Mouse (Mus musculus): ENCODE results near the gene Col1a1. TPM values are rescaled to one million over a fixed set of nuclear protein-coding genes. Genes with fewer than 3 reads are reported as not detected.

The Col1a1 gene
- polyA plus RNA-seq, 1 experiment from 2014 or later = 111 TPM

GRCm38 (mm10) chr11:94915675-94916403, 20.2 kb upstream of the Col1a1 start:
- H3K27ac ChIP-seq (ENCODE audit: low read depth, low read length) = no peak overlapping the region
- no peak for ATAC-seq (ENCODE audit: insufficient read depth, low FRiP score, low TSS enrichment)
- 29% methylated on average over 13 of the region's 16 CpGs for WGBS

GRCm38 (mm10) chr11:94916477-94916876, 19.5 kb upstream of the Col1a1 start:
- no peaks in the 10 kb centered on the region for H3K27me3 ChIP-seq (ENCODE audit: control insufficient read depth, insufficient read depth, low read length)
- H3K4me3 ChIP-seq (ENCODE audit: low read depth, low read length) = no peak overlapping the region
- 37% methylated on average over 4 of the region's 4 CpGs for WGBS
- no peaks in the 10 kb centered on the region for H3K9me3 ChIP-seq (ENCODE audit: control insufficient read depth, low read length)
- H3K4me1 ChIP-seq (ENCODE audit: control insufficient read depth, insufficient read depth, low read length) = no peaks in the 10 kb centered on the region
- H3K27ac ChIP-seq (ENCODE audit: low read depth, low read length) = no peak overlapping the region
- DNase-seq (ENCODE audit: low spot score) (no peak), ATAC-seq (ENCODE audit: insufficient read depth, low FRiP score, low TSS enrichment) (no peak)
- H3K4me2 ChIP-seq (ENCODE audit: low read depth) = no peak overlapping the region
- H3K9ac ChIP-seq (ENCODE audit: low read length) = no peak overlapping the region
- H3K36me3 ChIP-seq (ENCODE audit: control insufficient read depth, insufficient read depth, low read length) = no peaks in the 10 kb centered on the region

More at GRCm38 (mm10) chr11:94915675-94916403, 20.2 kb upstream of the Col1a1 start:
- no peaks in the 10 kb centered on the region for H3K36me3 ChIP-seq (ENCODE audit: control insufficient read depth, insufficient read depth, low read length)
- no peak for DNase-seq (ENCODE audit: low spot score)
- H3K4me1 ChIP-seq (ENCODE audit: control insufficient read depth, insufficient read depth, low read length) = no peaks in the 10 kb centered on the region
- no peaks in the 10 kb centered on the region for H3K27me3 ChIP-seq (ENCODE audit: control insufficient read depth, insufficient read depth, low read length)
- no peak overlapping the region for H3K4me2 ChIP-seq (ENCODE audit: low read depth)
- no peak overlapping the region for H3K4me3 ChIP-seq (ENCODE audit: low read depth, low read length)
- H3K9me3 ChIP-seq (ENCODE audit: control insufficient read depth, low read length) = no peaks in the 10 kb centered on the region
- H3K9ac ChIP-seq (ENCODE audit: low read length) = no peak overlapping the region

GRCm38 (mm10) chr11:94917717-94918116, 18.3 kb upstream of the Col1a1 start:
- 81% methylated on average over 6 of the region's 6 CpGs for WGBS
- no peaks in the 10 kb centered on the region for H3K9me3 ChIP-seq (ENCODE audit: control insufficient read depth, low read length)
- H3K4me2 ChIP-seq (ENCODE audit: low read depth) = no peak overlapping the region
- no peak for DNase-seq (ENCODE audit: low spot score)
- H3K9ac ChIP-seq (ENCODE audit: low read length) = no peak overlapping the region
- H3K4me3 ChIP-seq (ENCODE audit: low read depth, low read length) = no peak overlapping the region
- ATAC-seq (ENCODE audit: insufficient read depth, low FRiP score, low TSS enrichment) = no peak
- H3K27ac ChIP-seq (ENCODE audit: low read depth, low read length) = no peak overlapping the region
- H3K27me3 ChIP-seq (ENCODE audit: control insufficient read depth, insufficient read depth, low read length) = no peaks in the 10 kb centered on the region
- no peaks in the 10 kb centered on the region for H3K4me1 ChIP-seq (ENCODE audit: control insufficient read depth, insufficient read depth, low read length)
- H3K36me3 ChIP-seq (ENCODE audit: control insufficient read depth, insufficient read depth, low read length) = no peaks in the 10 kb centered on the region

GRCm38 (mm10) chr11:94920996-94921401, 15.0 kb upstream of the Col1a1 start:
- no peaks in the 10 kb centered on the region for H3K4me1 ChIP-seq (ENCODE audit: control insufficient read depth, insufficient read depth, low read length)
- H3K36me3 ChIP-seq (ENCODE audit: control insufficient read depth, insufficient read depth, low read length) = no peaks in the 10 kb centered on the region
- H3K27me3 ChIP-seq (ENCODE audit: control insufficient read depth, insufficient read depth, low read length) = no peaks in the 10 kb centered on the region
- no peak for DNase-seq (ENCODE audit: low spot score)
- H3K4me3 ChIP-seq (ENCODE audit: low read depth, low read length) = no peak overlapping the region
- ATAC-seq (ENCODE audit: insufficient read depth, low FRiP score, low TSS enrichment) = no peak
- WGBS = 41% methylated on average over 6 of the region's 6 CpGs
- H3K4me2 ChIP-seq (ENCODE audit: low read depth) = no peak overlapping the region
- H3K9me3 ChIP-seq (ENCODE audit: control insufficient read depth, low read length) = no peaks in the 10 kb centered on the region
- H3K27ac ChIP-seq (ENCODE audit: low read depth, low read length) = no peak overlapping the region
- H3K9ac ChIP-seq (ENCODE audit: low read length) = no peak overlapping the region

- WGBS = 96% methylated on average over 4 of the region's 4 CpGs
- Histone ChIP-seq H3K9me3 (ENCODE audit: control insufficient read depth, low read length) (no peaks in the 10 kb centered on the region), H3K27me3 (ENCODE audit: control insufficient read depth, insufficient read depth, low read length) (no peaks in the 10 kb centered on the region), H3K27ac (ENCODE audit: low read depth, low read length) (no peak overlapping the region), H3K36me3 (ENCODE audit: control insufficient read depth, insufficient read depth, low read length) (no peaks in the 10 kb centered on the region), H3K4me1 (ENCODE audit: control insufficient read depth, insufficient read depth, low read length) (peaks cover 12% of the 10 kb centered on the region), H3K9ac (ENCODE audit: low read length) (no peak overlapping the region), H3K4me2 (ENCODE audit: low read depth) (no peak overlapping the region), H3K4me3 (ENCODE audit: low read depth, low read length) (no peak overlapping the region)
- DNase-seq (ENCODE audit: low spot score) (no peak), ATAC-seq (ENCODE audit: insufficient read depth, low FRiP score, low TSS enrichment) (no peak)
These were observed 11.0 kb upstream of the Col1a1 start for GRCm38 (mm10) chr11:94924977-94925376.

GRCm38 (mm10) chr11:94926431-94926830, 9.6 kb upstream of the Col1a1 start:
- H3K27ac ChIP-seq (ENCODE audit: low read depth, low read length) = no peak overlapping the region
- 69% methylated on average over 11 of the region's 11 CpGs for WGBS
- no peak overlapping the region for H3K4me3 ChIP-seq (ENCODE audit: low read depth, low read length)
- no peaks in the 10 kb centered on the region for H3K9me3 ChIP-seq (ENCODE audit: control insufficient read depth, low read length)
- peaks cover 12% of the 10 kb centered on the region for H3K4me1 ChIP-seq (ENCODE audit: control insufficient read depth, insufficient read depth, low read length)
- H3K4me2 ChIP-seq (ENCODE audit: low read depth) = no peak overlapping the region
- ATAC-seq (ENCODE audit: insufficient read depth, low FRiP score, low TSS enrichment) (no peak), DNase-seq (ENCODE audit: low spot score) (no peak)
- H3K27me3 ChIP-seq (ENCODE audit: control insufficient read depth, insufficient read depth, low read length) = no peaks in the 10 kb centered on the region
- no peaks in the 10 kb centered on the region for H3K36me3 ChIP-seq (ENCODE audit: control insufficient read depth, insufficient read depth, low read length)
- no peak overlapping the region for H3K9ac ChIP-seq (ENCODE audit: low read length)

GRCm38 (mm10) chr11:94927771-94928291, 8.2 kb upstream of the Col1a1 start:
- Histone ChIP-seq H3K27me3 (ENCODE audit: control insufficient read depth, insufficient read depth, low read length) (no peaks in the 10 kb centered on the region), H3K9me3 (ENCODE audit: control insufficient read depth, low read length) (no peaks in the 10 kb centered on the region), H3K27ac (ENCODE audit: low read depth, low read length) (no peak overlapping the region), H3K36me3 (ENCODE audit: control insufficient read depth, insufficient read depth, low read length) (no peaks in the 10 kb centered on the region), H3K9ac (ENCODE audit: low read length) (no peak overlapping the region), H3K4me1 (ENCODE audit: control insufficient read depth, insufficient read depth, low read length) (peaks cover 12% of the 10 kb centered on the region), H3K4me2 (ENCODE audit: low read depth) (no peak overlapping the region), H3K4me3 (ENCODE audit: low read depth, low read length) (no peak overlapping the region)
- 28% methylated on average over 5 of the region's 5 CpGs for whole genome bisulfite sequencing
- ATAC-seq (ENCODE audit: insufficient read depth, low FRiP score, low TSS enrichment) = no peak
- DNase-seq (ENCODE audit: low spot score) = no peak

GRCm38 (mm10) chr11:94928820-94929219, 7.2 kb upstream of the Col1a1 start:
- H3K9ac ChIP-seq (ENCODE audit: low read length) = peak overlapping the region; percentile 14
- peaks cover 12% of the 10 kb centered on the region for H3K4me1 ChIP-seq (ENCODE audit: control insufficient read depth, insufficient read depth, low read length)
- peak; percentile 82 for ATAC-seq (ENCODE audit: insufficient read depth, low FRiP score, low TSS enrichment)
- no peaks in the 10 kb centered on the region for H3K9me3 ChIP-seq (ENCODE audit: control insufficient read depth, low read length)
- WGBS = 5% methylated on average over 12 of the region's 13 CpGs
- DNase-seq (ENCODE audit: low spot score) = peak; percentile 85
- peak overlapping the region; percentile 16; the same call in 1 of the 2 replicates for H3K4me2 ChIP-seq (ENCODE audit: low read depth)
- H3K4me3 ChIP-seq (ENCODE audit: low read depth, low read length) = no peak overlapping the region
- H3K36me3 ChIP-seq (ENCODE audit: control insufficient read depth, insufficient read depth, low read length) = no peaks in the 10 kb centered on the region
- peak overlapping the region; percentile 72 for H3K27ac ChIP-seq (ENCODE audit: low read depth, low read length)
- H3K27me3 ChIP-seq (ENCODE audit: control insufficient read depth, insufficient read depth, low read length) = peaks cover 3% of the 10 kb centered on the region; the same call in 1 of the 2 replicates

- no peak overlapping the region for H3K27ac ChIP-seq (ENCODE audit: low read depth, low read length)
- H3K36me3 ChIP-seq (ENCODE audit: control insufficient read depth, insufficient read depth, low read length) = no peaks in the 10 kb centered on the region
- WGBS = 41% methylated on average over 9 of the region's 9 CpGs
- no peak for ATAC-seq (ENCODE audit: insufficient read depth, low FRiP score, low TSS enrichment)
- H3K9ac ChIP-seq (ENCODE audit: low read length) = no peak overlapping the region
- H3K27me3 ChIP-seq (ENCODE audit: control insufficient read depth, insufficient read depth, low read length) = peaks cover 7% of the 10 kb centered on the region; the same call in 1 of the 2 replicates
- H3K4me3 ChIP-seq (ENCODE audit: low read depth, low read length) = no peak overlapping the region
- no peak for DNase-seq (ENCODE audit: low spot score)
- H3K4me1 ChIP-seq (ENCODE audit: control insufficient read depth, insufficient read depth, low read length) = peaks cover 12% of the 10 kb centered on the region
- H3K4me2 ChIP-seq (ENCODE audit: low read depth) = no peak overlapping the region
- H3K9me3 ChIP-seq (ENCODE audit: control insufficient read depth, low read length) = no peaks in the 10 kb centered on the region
These were observed 6.4 kb upstream of the Col1a1 start for GRCm38 (mm10) chr11:94929599-94929998.

Measured in neural tube, embryonic 11.5 days (tissue).